Mouse (Mus musculus) MEL (cell line): ENCODE measurements at regions not wholly inside any gene's neighbourhood (a gene's known extent, or its start where the extent isn't known, plus 50 kb on each side); places are given as distances from the start of the nearest gene placed in this dataset.

Experiments used
- DNase-seq: peaks from one replicate; pipeline ENCODE4 v3.0.0; 2011; ENCODE audit warnings: low read depth, low spot score
- H3K27ac ChIP-seq: 2 replicates; pipeline ENCODE4 v1.5.1; 2012; ENCODE audit warnings: low read depth, mild to moderate bottlenecking, control low read depth, low read length, moderate library complexity; ENCODE audit not compliant: control insufficient read depth
- H3K27me3 ChIP-seq, 2 experiments: fragments of 150-350 bp in 1 of 2; sonication (generic) in 1 of 2; 2 replicates each; pipeline ENCODE4 v1.6.1; 2012; ENCODE audit warnings: low read length in 2 of 2, mild to moderate bottlenecking in 2 of 2, improper control_type of control experiment in 1 of 2, moderate library complexity in 1 of 2; ENCODE audit not compliant: insufficient read depth in 2 of 2, control insufficient read depth in 1 of 2
- H3K36me3 ChIP-seq, 2 experiments: 2 replicates each; pipeline ENCODE4 v1.6.1; 2012 to 2014; ENCODE audit warnings: low read length in 2 of 2, improper control_type of control experiment in 1 of 2, inconsistent platforms in 1 of 2, mild to moderate bottlenecking in 1 of 2; ENCODE audit not compliant: insufficient read depth in 2 of 2, control insufficient read depth in 1 of 2
- H3K4me1 ChIP-seq, 2 experiments: fragments of 150-350 bp in 1 of 2; sonication (generic) in 1 of 2; 2 replicates each; pipeline ENCODE4 v1.6.1; 2012; ENCODE audit warnings: low read length in 2 of 2, improper control_type of control experiment in 1 of 2, mild to moderate bottlenecking in 1 of 2; ENCODE audit not compliant: insufficient read depth in 2 of 2, control insufficient read depth in 1 of 2
- H3K4me3 ChIP-seq, 2 experiments: fragments of 150-350 bp in 1 of 2; sonication (generic) in 1 of 2; 2 replicates each; pipeline ENCODE4 v1.5.1; 2012; ENCODE audit warnings: low read depth in 2 of 2, low read length in 2 of 2, mild to moderate bottlenecking in 2 of 2, moderate library complexity in 2 of 2, control low read depth in 1 of 2, improper control_type of control experiment in 1 of 2; ENCODE audit not compliant: control insufficient read depth in 1 of 2, insufficient read depth in 1 of 2
- H3K79me2 ChIP-seq: 2 replicates; pipeline ENCODE4 v1.6.1; 2012; ENCODE audit warnings: mild to moderate bottlenecking, low read length, moderate library complexity; ENCODE audit not compliant: control insufficient read depth, poor library complexity, insufficient read depth
- H3K9ac ChIP-seq: 2 replicates; pipeline ENCODE4 v1.6.1; 2012; ENCODE audit warnings: low read depth, mild to moderate bottlenecking, control low read depth, low read length, moderate library complexity; ENCODE audit not compliant: control insufficient read depth, poor library complexity, severe bottlenecking
- H3K9me3 ChIP-seq: fragments of 150-350 bp; sonication (generic); replicated peaks from 2 replicates; pipeline ENCODE4 v1.6.1; 2012; ENCODE audit warnings: mild to moderate bottlenecking, low read length, improper control_type of control experiment, moderate library complexity; ENCODE audit not compliant: insufficient read depth
- CTCF ChIP-seq, 3 experiments: IDR thresholded peaks in 2 of 3; conservative IDR thresholded peaks in 1 of 3; 2 replicates each; pipeline ENCODE4 v1.5.1; 2011 to 2012; ENCODE audit warnings: low read length in 3 of 3, low read depth in 2 of 3, mild to moderate bottlenecking in 2 of 3, improper control_type of control experiment in 1 of 3, inconsistent platforms in 1 of 3, mixed read lengths in 1 of 3, moderate library complexity in 1 of 3; ENCODE audit not compliant: control insufficient read depth in 1 of 3, insufficient read depth in 1 of 3, poor library complexity in 1 of 3, severe bottlenecking in 1 of 3
- E2F4 ChIP-seq: IDR thresholded peaks from 2 replicates; pipeline ENCODE4 v1.6.1; 2011; ENCODE audit warnings: low read depth, low read length, improper control_type of control experiment, borderline replicate concordance
- ETS1 ChIP-seq: IDR thresholded peaks from 2 replicates; pipeline ENCODE4 v1.6.1; 2012; ENCODE audit warnings: low read depth, mild to moderate bottlenecking, inconsistent platforms, low read length, improper control_type of control experiment, moderate library complexity
- GATA1 ChIP-seq: IDR thresholded peaks from 2 replicates; pipeline ENCODE4 v1.6.1; 2011; ENCODE audit warnings: low read depth, low read length, improper control_type of control experiment
- JUND ChIP-seq: IDR thresholded peaks from 2 replicates; pipeline ENCODE4 v1.6.1; 2011; ENCODE audit warnings: low read depth, mild to moderate bottlenecking, improper control_type of control experiment, low read length
- KAT2A ChIP-seq: conservative IDR thresholded peaks from 2 replicates; pipeline ENCODE4 v1.6.1; 2012; ENCODE audit warnings: low read depth, low read length, improper control_type of control experiment, inconsistent platforms
- MAZ ChIP-seq: IDR thresholded peaks from 2 replicates; pipeline ENCODE4 v1.6.1; 2012; ENCODE audit warnings: low read depth, mild to moderate bottlenecking, inconsistent platforms, low read length, improper control_type of control experiment
- MEF2A ChIP-seq: IDR thresholded peaks from 2 replicates; pipeline ENCODE4 v1.6.1; 2014; ENCODE audit warnings: low read depth, mild to moderate bottlenecking, inconsistent platforms, low read length, improper control_type of control experiment; ENCODE audit not compliant: poor library complexity, insufficient replicate concordance, severe bottlenecking; ENCODE audit errors: extremely low read depth
- NELFE ChIP-seq: IDR thresholded peaks from 2 replicates; pipeline ENCODE4 v1.6.1; 2011; ENCODE audit warnings: low read depth, low read length, improper control_type of control experiment
- NRF1 ChIP-seq: IDR thresholded peaks from 2 replicates; pipeline ENCODE4 v1.6.1; 2014; ENCODE audit warnings: low read depth, mild to moderate bottlenecking, inconsistent platforms, low read length, improper control_type of control experiment, moderate library complexity; ENCODE audit not compliant: poor library complexity, insufficient read depth, severe bottlenecking
- POLR2A ChIP-seq, 2 experiments: IDR thresholded peaks; 2 replicates each; pipeline ENCODE4 v1.6.1; 2011 to 2012; ENCODE audit warnings: low read length in 2 of 2, mild to moderate bottlenecking in 2 of 2, control low read depth in 1 of 2, improper control_type of control experiment in 1 of 2, low read depth in 1 of 2, moderate library complexity in 1 of 2; ENCODE audit not compliant: control insufficient read depth in 1 of 2, insufficient read depth in 1 of 2, poor library complexity in 1 of 2
- POLR2AphosphoS5 ChIP-seq: IDR thresholded peaks from 2 replicates; pipeline ENCODE4 v1.6.1; 2012; ENCODE audit warnings: low read depth, borderline replicate concordance, mild to moderate bottlenecking, inconsistent platforms, low read length, moderate library complexity, mixed read lengths
- SIN3A ChIP-seq: IDR thresholded peaks from 2 replicates; pipeline ENCODE4 v1.6.1; 2012; ENCODE audit warnings: low read length, improper control_type of control experiment, inconsistent platforms
- SMC3 ChIP-seq: IDR thresholded peaks from 2 replicates; pipeline ENCODE4 v1.6.1; 2011; ENCODE audit warnings: low read depth, low read length, improper control_type of control experiment
- TAL1 ChIP-seq: IDR thresholded peaks from 2 replicates; pipeline ENCODE4 v1.6.1; 2012; ENCODE audit warnings: mild to moderate bottlenecking, inconsistent platforms, low read length, moderate library complexity, mixed read lengths
- TBP ChIP-seq: IDR thresholded peaks from 2 replicates; pipeline ENCODE4 v1.8.0; 2011; ENCODE audit warnings: low read depth, low read length, improper control_type of control experiment
- USF2 ChIP-seq, 2 experiments: IDR thresholded peaks; 2 replicates each; pipeline ENCODE4 v1.6.1; 2011 to 2012; ENCODE audit warnings: improper control_type of control experiment in 2 of 2, low read length in 2 of 2, borderline replicate concordance in 1 of 2, inconsistent platforms in 1 of 2, low read depth in 1 of 2, mild to moderate bottlenecking in 1 of 2; ENCODE audit not compliant: insufficient read depth in 1 of 2
- ZC3H11A ChIP-seq: IDR thresholded peaks from 2 replicates; pipeline ENCODE4 v1.6.1; 2012; ENCODE audit warnings: low read depth, mild to moderate bottlenecking, inconsistent platforms, low read length, improper control_type of control experiment

GRCm38 (mm10) chr12:38986346-38986745 lies 207.2 kb downstream of the Etv1 start:
- Histone ChIP-seq H3K36me3 (no peaks in the 10 kb centered on the region), H3K27me3 (no peaks in the 10 kb centered on the region), H3K27ac (no peak overlapping the region), H3K4me3 (no peak overlapping the region), H3K4me1 (no peaks in the 10 kb centered on the region), H3K79me2 (no peaks in the 10 kb centered on the region), H3K9me3 (no peaks in the 10 kb centered on the region), H3K9ac (no peak overlapping the region)
- no peak for DNase-seq
- TF ChIP-seq POLR2AphosphoS5 (no peak), TAL1 (no peak), TBP (no peak), POLR2A (IDR thresholded peaks at IDR 0.05; ENCODE audit: control insufficient read depth in 1 of 2, insufficient read depth in 1 of 2, low read depth in 1 of 2, low read length in 2 of 2, poor library complexity in 1 of 2) (no peak), GATA1 (no peak)

- TF ChIP-seq SIN3A = no peak
- no peak for TF ChIP-seq SMC3
- TF ChIP-seq USF2 (IDR thresholded peaks at IDR 0.05; ENCODE audit: borderline replicate concordance in 1 of 2, insufficient read depth in 1 of 2, low read depth in 1 of 2, low read length in 2 of 2) = no peak
- no peak for TF ChIP-seq KAT2A
- TF ChIP-seq NRF1 = no peak
- TF ChIP-seq TBP = no peak
- no peak for TF ChIP-seq MEF2A
- no peak for TF ChIP-seq GATA1
- TF ChIP-seq ETS1 = no peak
- no peak for TF ChIP-seq JUND
- TF ChIP-seq NELFE = no peak
- no peak for TF ChIP-seq E2F4
- no peak for TF ChIP-seq ZC3H11A
- no peak for TF ChIP-seq MAZ
- TF ChIP-seq CTCF (IDR thresholded peaks at IDR 0.05 in 2 of 3, conservative IDR thresholded peaks at IDR 0.05 in 1 of 3; ENCODE audit: control insufficient read depth in 1 of 3, insufficient read depth in 1 of 3, low read depth in 2 of 3, low read length in 3 of 3, poor library complexity in 1 of 3, severe bottlenecking in 1 of 3) = no peak
- no peak for DNase-seq
- H3K79me2 ChIP-seq = no peaks in the 10 kb centered on the region
- H3K4me3 ChIP-seq = no peak overlapping the region
- no peak overlapping the region for H3K9ac ChIP-seq
- H3K27me3 ChIP-seq = no peaks in the 10 kb centered on the region
- no peaks in the 10 kb centered on the region for H3K4me1 ChIP-seq
- no peaks in the 10 kb centered on the region for H3K9me3 ChIP-seq
- H3K36me3 ChIP-seq = no peaks in the 10 kb centered on the region
- no peak overlapping the region for H3K27ac ChIP-seq
Measured at GRCm38 (mm10) chr12:38987277-38987676, 208.1 kb downstream of the Etv1 start.
